Mouse (Mus musculus): ENCODE data around the gene Stx11.

- TF ChIP-seq SIN3A (IDR thresholded peaks at IDR 0.05; ENCODE audit: low read length) (no peak), GATA1 (IDR thresholded peaks at IDR 0.05; ENCODE audit: low read depth, low read length) (no peak), KAT2A (conservative IDR thresholded peaks at IDR 0.05; ENCODE audit: low read depth, low read length) (no peak), POLR2A (IDR thresholded peaks at IDR 0.05; ENCODE audit: control insufficient read depth in 1 of 2, insufficient read depth in 1 of 2, low read depth in 1 of 2, low read length in 2 of 2, poor library complexity in 1 of 2) (no peak), CTCF (IDR thresholded peaks at IDR 0.05 in 2 of 3, conservative IDR thresholded peaks at IDR 0.05 in 1 of 3; ENCODE audit: control insufficient read depth in 1 of 3, insufficient read depth in 1 of 3, low read depth in 2 of 3, low read length in 3 of 3, poor library complexity in 1 of 3, severe bottlenecking in 1 of 3) (no peak)
Measured at GRCm38 (mm10) chr10:12993411-12994039, 29.4 kb upstream of the Stx11 start.

Data from MEL (cell line).